Mouse (Mus musculus) E14TG2a.4 (cell line): Measurements from ENCODE around the gene Psrc1.

ENCODE experiments used
- CTCF ChIP-seq: conservative IDR thresholded peaks from 2 replicates; pipeline ENCODE4 v1.5.1; 2014; ENCODE audit warnings: low read length
- NANOG ChIP-seq: IDR thresholded peaks from 2 replicates; pipeline ENCODE4 v1.6.1; 2014; ENCODE audit warnings: borderline replicate concordance, low read length, mixed read lengths
- POU5F1 ChIP-seq: IDR thresholded peaks from 2 replicates; pipeline ENCODE4 v1.6.1; 2014; ENCODE audit warnings: low read length, borderline replicate concordance

- TF ChIP-seq CTCF = no peak
- TF ChIP-seq NANOG = no peak
- no peak for TF ChIP-seq POU5F1
These were observed 11.4 kb upstream of the Psrc1 start for GRCm38 (mm10) chr3:108372274-108372673.
